Mouse (Mus musculus) G1E-ER4 (cell line): ENCODE results near the gene Olfr1061. TPM values are rescaled to one million over a fixed set of nuclear protein-coding genes. Genes with fewer than 3 reads are reported as not detected.
"Not testable (repeated sequence)": the region's sequence is repeated elsewhere in the genome, so short reads cannot be mapped to it uniquely, and the experiment has no call there.

Experiments
- GATA1 ChIP-seq: IDR thresholded peaks from one replicate; pipeline ENCODE4 v1.8.0; 2012; ENCODE audit warnings: low read length, inconsistent platforms
- polyA plus RNA-seq: library from polyadenylated mRNA; stranded (reverse); fragments of >175 nt; gene quantifications from 2 replicates; pipeline ENCODE4 v1.2.3, GENCODE M21; 2012

Gene Olfr1061
- polyA plus RNA-seq = not detected in 2 replicates

- no peak for TF ChIP-seq GATA1
These were observed at the start of gene Olfr1061 for GRCm38 (mm10) chr2:86413950-86414349. Gene Olfr1061, minus strand, starts transcription at chr2:86414050.

GRCm38 (mm10) chr2:86460434-86460833 is 46.6 kb upstream of the Olfr1061 start:
- no peak for TF ChIP-seq GATA1

GRCm38 (mm10) chr2:86456169-86456568 is 42.3 kb upstream of the Olfr1061 start, which contains the start of gene Olfr1066:
Gene Olfr1066, minus strand, starts transcription at chr2:86456269.
- no peak for TF ChIP-seq GATA1

DNA sequence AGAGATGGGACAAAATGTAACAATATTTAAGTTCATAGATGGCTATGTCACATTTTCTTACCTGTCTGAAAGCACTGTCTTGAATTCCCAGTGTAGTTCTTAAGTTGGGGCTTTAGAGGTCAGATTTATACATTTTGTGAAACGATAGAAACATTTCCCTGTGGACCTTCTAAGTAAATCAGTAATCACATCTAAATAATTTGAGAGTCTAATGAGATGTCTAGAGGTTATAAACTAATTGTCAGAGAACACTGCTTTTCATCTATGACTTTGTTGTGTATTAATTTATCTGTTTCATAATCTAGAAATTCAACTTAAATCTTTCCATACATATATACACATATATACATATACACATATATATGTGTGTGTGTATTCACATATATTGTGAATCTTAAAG is 36.6 kb upstream of the Olfr1061 start, which contains the start of gene Olfr1065:
TSS of gene Olfr1065 (minus strand) at position 101 of the 400 bp plus-strand sequence.
- TF ChIP-seq GATA1 = not testable (repeated sequence)

DNA sequence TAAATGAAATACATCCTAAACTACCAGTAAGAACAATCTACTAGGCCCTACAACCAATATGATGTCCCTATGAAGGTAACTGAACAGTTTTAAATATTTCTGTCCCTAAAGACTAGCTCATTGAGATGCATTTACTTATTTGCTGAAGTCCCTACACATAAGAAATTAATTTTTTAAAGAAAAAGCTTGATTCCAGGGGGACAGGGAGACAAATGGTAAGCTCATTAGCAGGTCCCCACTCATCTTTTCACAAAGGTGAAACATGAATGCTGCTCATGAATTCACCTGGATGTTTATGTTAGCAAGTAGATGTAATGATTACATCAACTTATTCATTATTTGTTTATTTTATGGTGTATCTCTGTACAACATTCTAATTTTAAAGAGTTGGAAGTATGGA is 12.8 kb upstream of the Olfr1061 start, which contains the start of gene Olfr1062:
TSS of gene Olfr1062 (minus strand) at position 101 of the 400 bp plus-strand sequence.
- not testable (repeated sequence) for TF ChIP-seq GATA1

- no peak for TF ChIP-seq GATA1
These were observed 18.7 kb downstream of the Olfr1061 start for GRCm38 (mm10) chr2:86395114-86395513.

DNA sequence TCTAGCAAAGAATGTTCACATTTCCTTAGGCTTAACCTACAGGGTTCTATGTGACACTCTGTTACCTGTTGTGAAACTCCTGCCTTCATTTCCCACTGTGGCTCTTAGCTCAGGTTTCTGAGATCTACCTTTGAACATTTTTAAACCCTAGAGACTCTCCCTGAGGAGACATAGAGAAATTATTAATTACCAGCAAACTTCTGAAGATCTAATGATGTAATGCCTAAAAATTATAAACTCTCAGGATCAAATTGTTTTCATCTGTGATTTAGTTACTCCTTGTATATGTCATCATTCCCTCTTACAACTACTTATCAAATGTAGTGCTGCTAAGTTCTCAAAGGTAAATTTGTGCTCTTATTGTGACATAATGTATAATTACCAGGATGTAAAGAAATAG is 25.4 kb downstream of the Olfr1061 start, which contains the start of gene Olfr1058:
TSS of gene Olfr1058 (minus strand) at position 101 of the 400 bp plus-strand sequence.
- TF ChIP-seq GATA1 = not testable (repeated sequence)

DNA sequence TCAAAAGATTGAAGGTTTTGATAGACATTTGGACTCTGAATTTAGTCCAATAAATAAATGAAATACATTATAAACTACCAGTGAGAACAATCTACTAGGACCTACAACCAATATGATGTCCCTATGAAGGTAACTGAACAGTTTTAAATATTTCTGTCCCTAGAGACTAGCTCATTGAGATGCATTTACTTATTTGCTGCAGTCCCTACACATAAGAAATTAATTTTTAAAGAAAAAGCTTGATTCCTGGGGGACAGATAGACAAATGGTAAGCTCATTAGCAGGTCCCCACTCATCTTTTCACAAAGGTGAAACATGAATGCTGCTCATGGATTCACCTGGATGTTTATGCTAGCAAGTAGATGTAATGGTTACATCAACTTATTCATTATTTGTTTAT is 35.6 kb downstream of the Olfr1061 start, which contains the start of gene Olfr1057:
TSS of gene Olfr1057 (minus strand) at position 101 of the 400 bp plus-strand sequence.
- no peak for TF ChIP-seq GATA1

Other genes with a start within 250 kb of the Olfr1061 start
- not detected in 2 replicates for gene Olfr1043, start 246.5 kb downstream of the Olfr1061 start, polyA plus RNA-seq
- gene Olfr1044, start 236.2 kb downstream of the Olfr1061 start, polyA plus RNA-seq = not detected in 2 replicates
- not detected in 2 replicates for gene Olfr52, start 228.4 kb downstream of the Olfr1061 start, polyA plus RNA-seq
- gene Olfr1045, start 211.0 kb downstream of the Olfr1061 start, polyA plus RNA-seq = not detected in 2 replicates
- gene Olfr1046, start 194.7 kb downstream of the Olfr1061 start, polyA plus RNA-seq = not detected in 2 replicates
- not detected in 2 replicates for gene Olfr1047, start 182.6 kb downstream of the Olfr1061 start, polyA plus RNA-seq
- gene Olfr1048, start 173.8 kb downstream of the Olfr1061 start, polyA plus RNA-seq = not detected in 2 replicates
- not detected in 2 replicates for gene Olfr1049, start 155.7 kb downstream of the Olfr1061 start, polyA plus RNA-seq
- not detected in 2 replicates for gene Olfr1051, start 135.0 kb downstream of the Olfr1061 start, polyA plus RNA-seq
- gene Olfr1052, start 121.6 kb downstream of the Olfr1061 start, polyA plus RNA-seq = not detected in 2 replicates
- gene Olfr1053, start 98.8 kb downstream of the Olfr1061 start, polyA plus RNA-seq = not detected in 2 replicates
- not detected in 2 replicates for gene Olfr1054, start 78.6 kb downstream of the Olfr1061 start, polyA plus RNA-seq
- gene Olfr1055, start 63.8 kb downstream of the Olfr1061 start, polyA plus RNA-seq = not detected in 2 replicates
- gene Olfr1056, start 51.6 kb downstream of the Olfr1061 start, polyA plus RNA-seq = not detected in 2 replicates
- not detected in 2 replicates for gene Olfr1057, start 35.7 kb downstream of the Olfr1061 start, polyA plus RNA-seq
- gene Olfr1058, start 25.5 kb downstream of the Olfr1061 start, polyA plus RNA-seq = not detected in 2 replicates
- gene Olfr1062, start 12.7 kb upstream of the Olfr1061 start, polyA plus RNA-seq = not detected in 2 replicates
- gene Olfr1065, start 36.5 kb upstream of the Olfr1061 start, polyA plus RNA-seq = not detected in 2 replicates
- gene Olfr1066, start 42.2 kb upstream of the Olfr1061 start, polyA plus RNA-seq = not detected in 2 replicates
- gene Olfr228, start 73.3 kb upstream of the Olfr1061 start, polyA plus RNA-seq = not detected in 2 replicates
- not detected in 2 replicates for gene Olfr1076, start 94.4 kb upstream of the Olfr1061 start, polyA plus RNA-seq
- gene Olfr1079, start 128.4 kb upstream of the Olfr1061 start, polyA plus RNA-seq = not detected in 2 replicates
- gene Olfr1080, start 144.2 kb upstream of the Olfr1061 start, polyA plus RNA-seq = not detected in 2 replicates
- gene Olfr1082, start 184.9 kb upstream of the Olfr1061 start, polyA plus RNA-seq = not detected in 2 replicates
- not detected in 2 replicates for gene Olfr1084, start 225.7 kb upstream of the Olfr1061 start, polyA plus RNA-seq
- not detected in 2 replicates for gene Olfr1085, start 248.0 kb upstream of the Olfr1061 start, polyA plus RNA-seq